ENCODE assay signal across 8 mouse cellular contexts in the genomic region with DNA sequence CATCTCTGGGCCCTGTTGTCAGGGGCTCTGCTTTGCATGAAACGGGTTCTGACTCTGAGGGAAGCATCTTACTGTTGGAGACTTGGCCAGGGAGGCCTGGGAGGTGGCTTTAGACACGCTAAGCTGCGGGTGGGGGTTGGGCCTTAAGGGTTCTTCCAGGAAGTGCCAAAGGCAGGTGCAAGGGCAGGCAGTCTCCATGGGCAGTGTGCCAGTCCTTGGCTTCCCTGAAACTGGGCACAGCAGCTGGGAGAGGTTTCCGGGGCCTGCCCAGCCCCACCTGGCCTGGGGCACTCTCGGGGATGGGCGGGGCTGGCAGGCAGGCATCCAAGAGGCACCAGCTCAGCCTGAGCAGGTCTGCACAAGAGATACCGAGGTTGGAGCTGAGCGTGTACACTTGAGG. TPM values are rescaled to one million over a fixed set of nuclear protein-coding genes. Genes with fewer than 3 reads are reported as not detected.
DNase-seq lines count a peak whose midpoint lies in the region; ATAC-seq and TF ChIP-seq lines count a peak whose summit lies in the region.

No protein-coding gene starts in this region.

- 0 out of 2 replicates have a peak overlapping the region, but pooled peaks have one; percentile 9 for H3K27ac ChIP-seq in hindbrain, embryonic 10.5 days
- H3K27ac ChIP-seq in hindbrain, embryonic 11.5 days (ENCODE audit: low read depth, low read length): no peak overlapping the region
- H3K27ac ChIP-seq in bone marrow, adult 2 months (ENCODE audit: control insufficient read depth, insufficient read depth, low read depth, low read length, poor library complexity): peak overlapping the region; percentile 17; the same call in 1 of the 2 replicates
- H3K27ac ChIP-seq in limb, embryonic 14.5 days (replicated peaks; ENCODE audit: low read depth, low read length): peak overlapping the region; percentile 83; the same call in 1 of the 2 replicates

- no peak for TF ChIP-seq CTCF in bone marrow, adult 2 months (IDR thresholded peaks at IDR 0.05; ENCODE audit: control insufficient read depth, insufficient read depth, low read length)

- H3K9ac ChIP-seq in hindbrain, embryonic 11.5 days (ENCODE audit: low read depth, low read length): no peak overlapping the region
- H3K9ac ChIP-seq in limb, embryonic 14.5 days (ENCODE audit: low read depth, low read length, severe bottlenecking): no peak overlapping the region

- H3K36me3 ChIP-seq in hindbrain, embryonic 10.5 days: no peaks in the 10 kb centered on the region
- H3K36me3 ChIP-seq in hindbrain, embryonic 11.5 days (ENCODE audit: control insufficient read depth, insufficient read depth, low read length): no peaks in the 10 kb centered on the region
- H3K36me3 ChIP-seq in limb, embryonic 14.5 days (ENCODE audit: control insufficient read depth, insufficient read depth, low read length): no peaks in the 10 kb centered on the region

- WGBS in hindbrain, embryonic 10.5 days: 32% methylated on average over 8 of the region's 8 CpGs
- 21% methylated on average over 7 of the region's 8 CpGs for WGBS in hindbrain, embryonic 11.5 days
- WGBS in bone marrow, adult 2 months: 8% methylated on average over 8 of the region's 8 CpGs
- WGBS in limb, embryonic 14.5 days: 21% methylated on average over 8 of the region's 8 CpGs

- no peak overlapping the region for H3K4me3 ChIP-seq in hindbrain, embryonic 10.5 days
- H3K4me3 ChIP-seq in hindbrain, embryonic 11.5 days (ENCODE audit: low read depth, low read length): no peak overlapping the region
- H3K4me3 ChIP-seq in bone marrow, adult 2 months (replicated peaks; ENCODE audit: control insufficient read depth, low read depth, low read length): no peak overlapping the region
- no peak overlapping the region for H3K4me3 ChIP-seq in limb, embryonic 14.5 days (replicated peaks; ENCODE audit: low read length)

- ATAC-seq in hindbrain, embryonic 11.5 days (ENCODE audit: low FRiP score): no peak
- ATAC-seq in limb, embryonic 14.5 days (ENCODE audit: low FRiP score, low read depth): no peak
- ATAC-seq in cerebellum, adult (ENCODE audit: insufficient number of reproducible peaks, low FRiP score, low TSS enrichment): no peak

- no peak for TF ChIP-seq POLR2A in bone marrow, adult 2 months (IDR thresholded peaks at IDR 0.05; ENCODE audit: borderline replicate concordance, control insufficient read depth, low read depth, low read length)
- TF ChIP-seq POLR2A in limb, embryonic 14.5 days (IDR thresholded peaks at IDR 0.05; ENCODE audit: borderline replicate concordance, extremely low read depth, insufficient read depth, insufficient read length): no peak

- peaks cover 90% of the 10 kb centered on the region for H3K27me3 ChIP-seq in hindbrain, embryonic 10.5 days (ENCODE audit: insufficient read depth, poor library complexity, severe bottlenecking)
- peaks cover 56% of the 10 kb centered on the region for H3K27me3 ChIP-seq in hindbrain, embryonic 11.5 days (ENCODE audit: control insufficient read depth, insufficient read depth, low read length)
- no peaks in the 10 kb centered on the region for H3K27me3 ChIP-seq in limb, embryonic 14.5 days (ENCODE audit: control insufficient read depth, insufficient read depth, low read length)

- H3K4me2 ChIP-seq in hindbrain, embryonic 11.5 days (replicated peaks; ENCODE audit: low read depth, low read length): no peak overlapping the region
- peak overlapping the region; percentile 24 for H3K4me2 ChIP-seq in limb, embryonic 14.5 days (replicated peaks; ENCODE audit: low read depth, low read length, severe bottlenecking)

- no peak for DNase-seq in hindbrain, embryonic 10.5 days (ENCODE audit: low spot score)
- DNase-seq in hindbrain, embryonic 11.5 days (ENCODE audit: low spot score): no peak
- DNase-seq in heart, postnatal 4 days: peak; percentile 69
- peak; percentile 62 for DNase-seq in limb, embryonic 14.5 days (ENCODE audit: low spot score)
- peak; percentile 65 for DNase-seq in urinary bladder, postnatal 25 days (ENCODE audit: low spot score)
- DNase-seq in frontal cortex, postnatal 25 days (ENCODE audit: low spot score in 2 of 2): no peak

- peaks cover 84% of the 10 kb centered on the region for H3K4me1 ChIP-seq in hindbrain, embryonic 10.5 days (replicated peaks)
- H3K4me1 ChIP-seq in hindbrain, embryonic 11.5 days (replicated peaks; ENCODE audit: control insufficient read depth, insufficient read depth, low read length): peaks cover 27% of the 10 kb centered on the region
- peaks cover 17% of the 10 kb centered on the region for H3K4me1 ChIP-seq in bone marrow, adult 2 months (ENCODE audit: control insufficient read depth, insufficient read depth, low read length)
- peaks cover 78% of the 10 kb centered on the region for H3K4me1 ChIP-seq in limb, embryonic 14.5 days (ENCODE audit: control insufficient read depth, insufficient read depth, low read length)

- no peaks in the 10 kb centered on the region for H3K9me3 ChIP-seq in hindbrain, embryonic 10.5 days
- no peaks in the 10 kb centered on the region for H3K9me3 ChIP-seq in hindbrain, embryonic 11.5 days (ENCODE audit: control insufficient read depth, low read length)
- no peaks in the 10 kb centered on the region for H3K9me3 ChIP-seq in limb, embryonic 14.5 days (ENCODE audit: control insufficient read depth, low read length)

RNA-seq across cellular contexts. Expression of a gene that starts 7.8 kb away (rescaled TPM):
- 9.8 and 11.8 TPM in 2 replicates for polyA plus RNA-seq in hindbrain, embryonic 10.5 days (2016; fragmentation: Nextera tagmentation; extraction: Ambion mirVana)
- polyA plus RNA-seq in hindbrain, embryonic 11.5 days (2014; fragmentation: Nextera tagmentation; extraction: Ambion mirVana): 13.8 and 14.6 TPM in 2 replicates
- 6.3 and 17.9 TPM in 2 replicates for polyA plus RNA-seq in bone marrow, adult 2 months (2011; ENCODE audit: insufficient read depth, insufficient read length, low replicate concordance, missing spikeins)
- 1 to 10 TPM; 6.4 to 9.5 TPM for total RNA-seq in heart, postnatal 4 days (2021)
- polyA plus RNA-seq in limb, embryonic 14.5 days (2012; rRNA removed): 46.2 and 52.2 TPM in 2 replicates
- polyA plus RNA-seq in limb, embryonic 14.5 days (2014; fragmentation: Nextera tagmentation; extraction: Ambion mirVana): 33.8 and 36.6 TPM in 2 replicates

RNA-seq across cellular contexts. Expression of a gene that starts 19.6 kb away (rescaled TPM):
- 65.8 and 78.4 TPM in 2 replicates for polyA plus RNA-seq in hindbrain, embryonic 10.5 days (2016; fragmentation: Nextera tagmentation; extraction: Ambion mirVana)
- polyA plus RNA-seq in hindbrain, embryonic 11.5 days (2014; fragmentation: Nextera tagmentation; extraction: Ambion mirVana): 14.6 and 19.0 TPM in 2 replicates
- polyA plus RNA-seq in bone marrow, adult 2 months (2011; ENCODE audit: insufficient read depth, insufficient read length, low replicate concordance, missing spikeins): 10.7 and 29.8 TPM in 2 replicates
- 10 to 100 TPM; 15.5 to 17.2 TPM for total RNA-seq in heart, postnatal 4 days (2021)
- polyA plus RNA-seq in limb, embryonic 14.5 days (2012; rRNA removed): 75.9 and 77.5 TPM in 2 replicates
- 19.1 and 21.5 TPM in 2 replicates for polyA plus RNA-seq in limb, embryonic 14.5 days (2014; fragmentation: Nextera tagmentation; extraction: Ambion mirVana)

RNA-seq across cellular contexts. Expression of a gene that starts 36.9 kb away (rescaled TPM):
- polyA plus RNA-seq in hindbrain, embryonic 10.5 days (2016; fragmentation: Nextera tagmentation; extraction: Ambion mirVana): 374 and 391 TPM in 2 replicates
- polyA plus RNA-seq in hindbrain, embryonic 11.5 days (2014; fragmentation: Nextera tagmentation; extraction: Ambion mirVana): 328 and 353 TPM in 2 replicates
- 78.1 and 118 TPM in 2 replicates for polyA plus RNA-seq in bone marrow, adult 2 months (2011; ENCODE audit: insufficient read depth, insufficient read length, low replicate concordance, missing spikeins)
- 100 to 1,000 TPM; 162 to 169 TPM for total RNA-seq in heart, postnatal 4 days (2021)
- polyA plus RNA-seq in limb, embryonic 14.5 days (2012; rRNA removed): 187 and 229 TPM in 2 replicates
- polyA plus RNA-seq in limb, embryonic 14.5 days (2014; fragmentation: Nextera tagmentation; extraction: Ambion mirVana): 330 and 335 TPM in 2 replicates

Comparison
In these comparisons a context has a peak if more than half of its experiments do, and no peak if none do; other contexts are left out.
1. DNase-seq: peak in heart, postnatal 4 days (single experiment), limb, embryonic 14.5 days (single experiment) and urinary bladder, postnatal 25 days (single experiment); none in hindbrain, embryonic 10.5 days (single experiment), hindbrain, embryonic 11.5 days (single experiment) and frontal cortex, postnatal 25 days (0 of 2).